Mouse (Mus musculus): ENCODE measurements around the gene Insm2.

DNA sequence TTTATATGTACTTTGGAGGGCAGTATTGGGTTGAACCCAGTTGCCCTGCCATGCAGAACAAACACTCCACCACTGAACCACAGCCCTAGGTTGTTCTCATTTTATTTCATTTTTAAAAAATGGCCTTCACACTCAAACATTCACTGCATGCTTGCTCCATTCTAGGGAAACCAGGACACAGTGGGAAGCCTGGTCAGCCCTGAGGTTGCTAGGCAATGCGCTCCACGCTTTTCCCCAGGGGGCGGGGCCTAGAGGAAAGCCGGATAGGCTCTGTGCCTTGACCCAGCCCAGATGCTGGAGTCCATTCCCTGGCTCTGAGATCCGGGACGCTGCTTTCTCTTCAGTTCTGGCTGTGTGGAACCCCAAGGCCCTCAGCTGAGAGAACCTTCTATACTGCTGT lies 25.4 kb upstream of the Insm2 start:
- TF ChIP-seq CTCF (IDR thresholded peaks at IDR 0.05; ENCODE audit: borderline replicate concordance, insufficient read depth, low read depth, low read length) (no peak), POLR2A (IDR thresholded peaks at IDR 0.05; ENCODE audit: borderline replicate concordance, insufficient read depth, low read length) (no peak)
